Mouse (Mus musculus): ENCODE measurements around the gene 1700031F05Rik.
"Not testable (repeated sequence)": the region's sequence is repeated elsewhere in the genome, so short reads cannot be mapped to it uniquely, and the experiment has no call there.

The 1700031F05Rik gene

DNA sequence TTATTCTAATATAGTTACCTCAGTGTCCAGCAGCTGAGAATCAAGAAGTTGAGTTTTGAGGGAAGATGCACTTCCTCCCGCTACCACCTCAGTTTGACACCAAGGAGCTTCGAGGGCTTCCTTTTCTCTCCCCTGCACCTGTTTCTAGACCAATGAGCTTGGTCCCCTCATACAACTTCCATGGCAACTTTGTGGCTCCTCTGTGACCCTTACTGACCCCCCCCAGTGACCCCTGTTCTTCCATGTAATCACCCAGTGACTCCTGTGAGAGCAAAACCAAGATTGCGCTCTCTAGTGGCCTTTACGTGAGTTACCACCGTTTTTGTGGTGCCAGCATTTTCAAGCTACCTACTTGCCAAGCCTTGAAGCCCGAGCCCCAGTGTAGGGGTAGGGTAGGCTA is at the start of gene 1700031F05Rik:
TSS of gene 1700031F05Rik (minus strand) at position 101 of the 400 bp plus-strand sequence.
- DNase-seq (ENCODE audit: low spot score) = no peak

DNA sequence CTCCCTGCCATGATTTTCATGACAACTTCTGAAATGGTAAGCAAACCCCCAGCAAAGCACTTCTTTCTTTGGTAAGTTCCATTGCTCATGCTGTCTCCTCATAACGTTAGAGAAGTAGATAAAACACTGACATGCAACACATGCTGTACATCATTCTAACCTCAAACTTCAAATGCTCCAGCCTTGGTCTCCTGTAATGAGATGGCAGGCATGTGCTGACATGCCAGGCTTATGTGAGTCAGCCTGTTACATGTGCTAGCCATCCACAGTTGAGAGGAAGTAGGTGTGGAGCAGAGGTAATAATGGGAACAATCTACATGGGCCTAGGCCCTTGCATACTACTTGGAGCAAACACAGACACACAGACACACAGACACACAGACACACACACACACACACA is 47.1 kb upstream of the 1700031F05Rik start:
- not testable (repeated sequence) for DNase-seq (ENCODE audit: low spot score)

DNA sequence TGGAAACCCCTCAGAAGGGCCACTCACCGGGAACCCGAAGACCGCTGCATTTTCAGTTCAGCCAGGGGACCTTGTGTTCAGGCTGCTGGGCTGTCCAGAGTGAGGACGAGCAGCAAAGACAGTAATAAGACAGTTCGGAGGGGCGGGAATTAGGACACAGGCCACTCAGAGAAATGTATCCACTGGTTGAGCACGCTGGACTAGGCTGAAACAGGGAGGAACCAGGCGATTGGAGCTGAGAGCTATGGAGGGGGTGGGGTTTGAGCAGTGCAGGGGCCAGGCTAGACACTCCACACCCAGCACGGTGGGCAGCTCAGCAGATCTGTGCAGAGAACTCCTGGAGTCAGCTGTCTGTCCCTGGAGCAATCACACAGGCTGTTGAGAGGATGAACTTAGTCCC is 40.8 kb upstream of the 1700031F05Rik start, which contains the start of the genes Dmrtc1a and 1700011M02Rik:
TSS of gene Dmrtc1a (minus strand) at position 101 of the 400 bp plus-strand sequence.
TSS of gene 1700011M02Rik (plus strand) at position 319 of the 400 bp plus-strand sequence.
- not testable (repeated sequence) for DNase-seq (ENCODE audit: low spot score)

DNA sequence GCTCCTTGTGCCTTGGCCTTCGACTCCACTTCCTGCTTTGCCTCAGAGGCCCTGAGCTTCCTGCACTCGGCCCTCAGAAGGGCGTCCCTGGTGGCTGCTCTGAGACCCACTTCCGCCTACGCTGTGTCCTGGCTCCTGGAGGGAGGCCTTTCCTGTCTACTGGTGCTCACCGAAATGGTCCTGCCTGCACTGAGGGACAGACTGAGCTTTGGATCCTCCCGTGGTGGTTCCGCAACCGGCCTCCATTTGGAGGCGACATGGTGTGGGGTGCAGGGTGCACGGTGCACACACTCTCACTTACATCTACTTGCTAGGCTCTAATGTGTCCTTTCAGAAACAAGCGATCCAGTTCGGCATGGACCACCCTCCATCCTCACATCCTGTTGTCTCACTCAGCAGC is 13.3 kb downstream of the 1700031F05Rik start, which contains the start of gene Dmrtc1c2:
TSS of gene Dmrtc1c2 (minus strand) at position 101 of the 400 bp plus-strand sequence.
- not testable (repeated sequence) for DNase-seq (ENCODE audit: low spot score)

DNA sequence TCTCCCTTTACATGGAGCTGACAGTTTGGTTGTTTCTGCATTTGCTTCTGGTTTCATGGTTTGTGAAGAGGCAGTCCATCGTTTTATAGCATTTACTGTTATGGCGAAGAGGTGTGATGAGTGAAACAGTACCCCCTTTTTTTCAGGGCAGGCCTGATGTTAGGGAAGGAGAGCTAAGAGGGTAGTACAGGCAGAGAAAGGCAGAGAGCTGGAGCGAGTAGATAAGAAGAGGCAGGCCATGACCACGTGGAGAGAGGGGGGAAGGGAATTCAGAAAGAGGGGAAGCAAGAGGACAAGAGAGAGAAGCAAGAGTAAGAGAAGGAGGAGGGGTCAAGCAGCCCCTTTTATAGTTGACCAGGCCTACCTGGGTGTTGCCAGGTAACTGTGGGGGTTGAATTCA is 55.5 kb downstream of the 1700031F05Rik start:
- no peak for DNase-seq (ENCODE audit: low spot score)

All from layer of hippocampus, adult 11-12 months (tissue).